8 mouse cellular contexts compared by ENCODE assay signal in the genomic region with DNA sequence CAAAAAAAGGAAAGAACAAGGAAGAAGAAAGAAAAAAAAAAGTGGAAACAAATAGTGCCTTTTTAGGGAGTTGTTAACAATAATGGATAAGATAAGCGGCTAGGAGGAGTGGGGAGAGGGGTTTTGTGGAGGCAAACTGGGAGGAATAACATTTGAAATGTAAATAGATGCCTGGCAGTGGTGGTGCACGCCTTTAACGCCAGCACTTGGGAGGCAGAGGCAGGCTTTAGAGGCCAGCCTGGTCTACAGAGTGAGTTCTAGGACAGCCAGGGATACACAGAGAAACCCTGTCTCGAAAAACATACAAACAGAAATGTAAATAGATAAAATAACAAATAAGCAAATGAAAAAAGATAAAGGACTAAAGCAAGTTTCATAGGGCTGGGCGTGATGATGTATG. TPM values are rescaled to one million over a fixed set of nuclear protein-coding genes. Genes with fewer than 3 reads are reported as not detected.
DNase-seq lines count a peak whose midpoint lies in the region; ATAC-seq lines count a peak whose summit lies in the region.

No protein-coding gene starts in this region.

- H3K4me1 ChIP-seq in neural tube, embryonic 12.5 days: peaks cover 8% of the 10 kb centered on the region
- peaks cover 65% of the 10 kb centered on the region for H3K4me1 ChIP-seq in liver, embryonic 12.5 days

- H3K4me2 ChIP-seq in neural tube, embryonic 12.5 days (replicated peaks): peak overlapping the region; percentile 96; the same call in 1 of the 2 replicates
- peak overlapping the region; percentile 96 for H3K4me2 ChIP-seq in liver, embryonic 12.5 days

- H3K9ac ChIP-seq in neural tube, embryonic 12.5 days: no peak overlapping the region
- peak overlapping the region; percentile 51 for H3K9ac ChIP-seq in liver, embryonic 12.5 days

- no peaks in the 10 kb centered on the region for H3K27me3 ChIP-seq in neural tube, embryonic 12.5 days (replicated peaks)
- no peaks in the 10 kb centered on the region for H3K27me3 ChIP-seq in liver, embryonic 12.5 days (replicated peaks)

- no peaks in the 10 kb centered on the region for H3K9me3 ChIP-seq in neural tube, embryonic 12.5 days
- no peaks in the 10 kb centered on the region for H3K9me3 ChIP-seq in liver, embryonic 12.5 days (replicated peaks)

- H3K36me3 ChIP-seq in neural tube, embryonic 12.5 days: peaks cover 16% of the 10 kb centered on the region
- peaks cover 20% of the 10 kb centered on the region for H3K36me3 ChIP-seq in liver, embryonic 12.5 days

- no peak overlapping the region for H3K27ac ChIP-seq in neural tube, embryonic 12.5 days
- peak overlapping the region; percentile 93 for H3K27ac ChIP-seq in liver, embryonic 12.5 days

- peak; percentile 49 for DNase-seq in cerebellum, adult 9-11 months
- DNase-seq in cerebellum, adult 11 months: no peak
- no peak for DNase-seq in neural tube, embryonic 10.5 days (ENCODE audit: extremely low spot score, low spot score)
- no peak for DNase-seq in right cerebral cortex, adult 2 months (ENCODE audit: low spot score in 2 of 2)
- no peak for DNase-seq in right cerebral cortex, adult 18-20 months
- no peak for DNase-seq in urinary bladder, postnatal 36 days (ENCODE audit: low spot score in 2 of 2)

- ATAC-seq in neural tube, embryonic 12.5 days (ENCODE audit: low FRiP score, low read depth): no peak
- no peak for ATAC-seq in liver, embryonic 12.5 days

- no peak overlapping the region for H3K4me3 ChIP-seq in neural tube, embryonic 12.5 days
- H3K4me3 ChIP-seq in liver, embryonic 12.5 days: peak overlapping the region; percentile 92

- 34% methylated on average over 5 of the region's 5 CpGs for WGBS in neural tube, embryonic 12.5 days
- 25% methylated on average over 5 of the region's 5 CpGs for WGBS in liver, embryonic 12.5 days (ENCODE audit: insufficient replicate concordance)

RNA-seq across cellular contexts. Expression of gene Atg2a, which starts 0.7 kb away (rescaled TPM):
- 13.8 and 14.7 TPM in 2 replicates for polyA plus RNA-seq in neural tube, embryonic 12.5 days (2016; fragmentation: Nextera tagmentation; extraction: Ambion mirVana)
- 7.1 and 8.2 TPM in 2 replicates for polyA plus RNA-seq in liver, embryonic 12.5 days (2016; fragmentation: Nextera tagmentation; extraction: Ambion mirVana)

RNA-seq across cellular contexts. Expression of gene Ppp2r5b, which starts 5.1 kb away (rescaled TPM):
- 77.8 and 82.8 TPM in 2 replicates for polyA plus RNA-seq in neural tube, embryonic 12.5 days (2016; fragmentation: Nextera tagmentation; extraction: Ambion mirVana)
- 6.4 TPM in 2 replicates for polyA plus RNA-seq in liver, embryonic 12.5 days (2016; fragmentation: Nextera tagmentation; extraction: Ambion mirVana)

RNA-seq across cellular contexts. Expression of gene Gpha2, which starts 14.5 kb away (rescaled TPM):
- not detected in 2 replicates for polyA plus RNA-seq in neural tube, embryonic 12.5 days (2016; fragmentation: Nextera tagmentation; extraction: Ambion mirVana)
- polyA plus RNA-seq in liver, embryonic 12.5 days (2016; fragmentation: Nextera tagmentation; extraction: Ambion mirVana): not detected in 2 replicates

RNA-seq across cellular contexts. Expression of gene Ehd1, which starts 35.8 kb away (rescaled TPM):
- polyA plus RNA-seq in neural tube, embryonic 12.5 days (2016; fragmentation: Nextera tagmentation; extraction: Ambion mirVana): 87.2 and 96.4 TPM in 2 replicates
- polyA plus RNA-seq in liver, embryonic 12.5 days (2016; fragmentation: Nextera tagmentation; extraction: Ambion mirVana): 85.4 and 91.9 TPM in 2 replicates

RNA-seq across cellular contexts. Expression of gene Majin, which starts 56.5 kb away (rescaled TPM):
- not detected in 2 replicates for polyA plus RNA-seq in neural tube, embryonic 12.5 days (2016; fragmentation: Nextera tagmentation; extraction: Ambion mirVana)
- not detected in 2 replicates for polyA plus RNA-seq in liver, embryonic 12.5 days (2016; fragmentation: Nextera tagmentation; extraction: Ambion mirVana)

Comparison
In these comparisons a context has a peak if more than half of its experiments do, and no peak if none do; other contexts are left out.
1. RNA of gene Ppp2r5b, which starts 5.1 kb away (polyA plus RNA-seq): 77.8 to 82.8 TPM in neural tube, embryonic 12.5 days; 6.4 TPM in liver, embryonic 12.5 days; every median in the first group is over 10 times any median in the second.